Mouse (Mus musculus) forebrain, embryonic 10.5 days (tissue): ENCODE data around the gene Pygm. TPM values are rescaled to one million over a fixed set of nuclear protein-coding genes. Genes with fewer than 3 reads are reported as not detected.

ENCODE experiments used
- DNase-seq: peaks from one replicate; pipeline ENCODE4 v3.0.0-alpha.2; 2017; ENCODE audit warnings: low spot score; ENCODE audit errors: extremely low spot score
- H3K27ac ChIP-seq: fragments of 300-500 bp; sonication (generic); 2 replicates; pipeline ENCODE4 v1.5.1; 2016; ENCODE audit warnings: mild to moderate bottlenecking
- H3K27me3 ChIP-seq: fragments of 300-500 bp; sonication (generic); 2 replicates; pipeline ENCODE4 v1.6.1; 2016; ENCODE audit warnings: mild to moderate bottlenecking; ENCODE audit not compliant: poor library complexity, severe bottlenecking
- H3K36me3 ChIP-seq: fragments of 300-500 bp; sonication (generic); replicated peaks from 2 replicates; pipeline ENCODE4 v1.6.1; 2016; ENCODE audit warnings: mild to moderate bottlenecking, moderate library complexity
- H3K4me1 ChIP-seq: fragments of 300-500 bp; sonication (generic); 2 replicates; pipeline ENCODE4 v1.6.1; 2016
- H3K4me3 ChIP-seq: fragments of 300-500 bp; sonication (generic); 2 replicates; pipeline ENCODE4 v1.5.1; 2016; ENCODE audit warnings: mild to moderate bottlenecking, moderate library complexity
- H3K9me3 ChIP-seq: fragments of 300-500 bp; sonication (generic); 2 replicates; pipeline ENCODE4 v1.6.1; 2016; ENCODE audit warnings: mild to moderate bottlenecking, moderate library complexity
- WGBS: fragments of 180-500 bp; shearing (Covaris S2); methylation state at CpG from one replicate; pipeline ENCODE4 v1.1.7; 2016; 5-methylcytosine and 5-hydroxymethylcytosine counted together
- polyA plus RNA-seq: library from polyadenylated mRNA; unstranded; fragments of >200 nt; fragmentation: Nextera tagmentation; extraction: Ambion mirVana; gene quantifications from 2 replicates; pipeline ENCODE4 v1.2.1, GENCODE M21; 2016

Pygm gene
- polyA plus RNA-seq, 1 experiment from 2014 or later = 0.83 TPM

- Histone ChIP-seq H3K27me3 (peaks cover 41% of the 10 kb centered on the region), H3K4me3 (no peak overlapping the region), H3K9me3 (no peaks in the 10 kb centered on the region), H3K4me1 (peaks cover 34% of the 10 kb centered on the region), H3K36me3 (no peaks in the 10 kb centered on the region), H3K27ac (no peak overlapping the region)
- 89% methylated on average over 5 of the region's 5 CpGs for WGBS
- DNase-seq = no peak
Measured at GRCm38 (mm10) chr19:6396237-6396636, 12.0 kb downstream of the Pygm start.

- Histone ChIP-seq H3K27me3 (peaks cover 56% of the 10 kb centered on the region), H3K36me3 (no peaks in the 10 kb centered on the region), H3K9me3 (no peaks in the 10 kb centered on the region), H3K27ac (no peak overlapping the region), H3K4me1 (peaks cover 48% of the 10 kb centered on the region), H3K4me3 (peak overlapping the region; percentile 82)
- no peak for DNase-seq
- WGBS = 85% methylated on average over 22 of the region's 22 CpGs
Measured at GRCm38 (mm10) chr19:6397582-6398249, 13.5 kb downstream of the Pygm start.

- H3K27ac ChIP-seq = peak overlapping the region; percentile 88
- under 1% methylated on average over 39 of the region's 39 CpGs for WGBS
- H3K36me3 ChIP-seq = no peaks in the 10 kb centered on the region
- peaks cover 65% of the 10 kb centered on the region for H3K27me3 ChIP-seq
- DNase-seq = peak; percentile 70
- peak overlapping the region; percentile 82 for H3K4me3 ChIP-seq
- no peaks in the 10 kb centered on the region for H3K9me3 ChIP-seq
- peaks cover 58% of the 10 kb centered on the region for H3K4me1 ChIP-seq
Measured at GRCm38 (mm10) chr19:6398447-6399284, 14.5 kb downstream of the Pygm start.

DNA sequence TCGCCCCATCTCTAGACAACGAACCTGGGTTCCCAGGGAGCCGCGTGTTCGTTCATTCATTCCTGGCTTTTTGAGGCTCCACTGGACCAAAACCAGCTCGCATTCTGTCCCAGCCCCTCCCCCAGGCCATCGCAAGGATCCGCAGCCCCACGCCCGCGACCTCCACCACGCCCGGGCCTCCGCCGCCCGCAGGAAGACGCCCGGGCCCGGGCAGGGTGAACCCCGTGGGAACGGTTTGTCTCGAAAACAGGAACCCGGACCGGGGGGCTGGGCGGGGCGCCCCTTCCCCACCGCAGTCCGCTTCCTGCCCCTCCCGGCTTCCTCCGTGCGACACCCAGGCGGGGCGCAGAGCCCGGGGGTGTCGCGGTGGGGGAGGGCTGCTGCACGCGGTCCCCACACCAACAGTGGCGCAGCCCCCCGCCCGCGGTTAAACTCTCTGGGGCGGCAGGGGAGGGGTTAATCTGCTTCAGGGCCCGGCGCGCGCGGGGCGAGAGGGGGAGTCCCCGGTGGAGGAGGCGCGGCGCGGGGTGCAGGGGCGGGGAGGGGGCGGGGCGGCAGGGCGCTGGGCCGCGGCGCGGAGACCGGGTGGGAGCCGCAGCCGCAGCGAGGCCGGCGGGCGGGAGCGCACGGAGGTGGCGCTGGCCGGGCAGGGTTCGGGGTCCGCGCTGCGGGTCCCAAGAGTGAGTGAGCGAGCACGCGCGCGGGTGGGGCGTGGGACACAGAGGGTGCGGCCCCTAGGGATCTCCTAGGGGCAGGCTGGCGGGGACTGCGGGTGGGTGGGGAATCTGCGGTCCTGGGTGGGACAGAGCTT, 15.3 kb downstream of the Pygm start, which contains the start of gene Rasgrp2:
Rasgrp2 (plus strand) TSS at position 56 of the 811 bp plus-strand sequence.
- peak within 1 kb of the TSS; percentile 82 for H3K4me3 ChIP-seq
- H3K36me3 ChIP-seq = no peaks in the 10 kb centered on the region
- H3K9me3 ChIP-seq = no peaks in the 10 kb centered on the region
- peaks cover 73% of the 10 kb centered on the region for H3K27me3 ChIP-seq
- H3K4me1 ChIP-seq = peaks cover 63% of the 10 kb centered on the region
- DNase-seq = no peak
- WGBS = under 1% methylated on average over 77 of the region's 87 CpGs
- H3K27ac ChIP-seq = peak within 1 kb of the TSS; percentile 88

- no peak for DNase-seq
- peak overlapping the region; percentile 82 for H3K4me3 ChIP-seq
- no peaks in the 10 kb centered on the region for H3K9me3 ChIP-seq
- WGBS = 2% methylated on average over 29 of the region's 29 CpGs
- peaks cover 76% of the 10 kb centered on the region for H3K27me3 ChIP-seq
- peak overlapping the region; percentile 88 for H3K27ac ChIP-seq
- H3K4me1 ChIP-seq = peaks cover 68% of the 10 kb centered on the region
- H3K36me3 ChIP-seq = no peaks in the 10 kb centered on the region
Measured at GRCm38 (mm10) chr19:6400096-6401086, 16.2 kb downstream of the Pygm start.

- Histone ChIP-seq H3K4me3 (peak overlapping the region; percentile 49), H3K27ac (peak overlapping the region; percentile 9; the same call in 1 of the 2 replicates), H3K4me1 (peaks cover 68% of the 10 kb centered on the region), H3K27me3 (peaks cover 76% of the 10 kb centered on the region), H3K9me3 (no peaks in the 10 kb centered on the region), H3K36me3 (no peaks in the 10 kb centered on the region)
- peak; percentile 75 for DNase-seq
- under 1% methylated on average over 32 of the region's 32 CpGs for WGBS
Measured at GRCm38 (mm10) chr19:6401131-6401815, 17.1 kb downstream of the Pygm start.

GRCm38 (mm10) chr19:6401951-6402350, 17.8 kb downstream of the Pygm start:
- Histone ChIP-seq H3K27ac (no peak overlapping the region; the same call in 1 of the 2 replicates), H3K36me3 (no peaks in the 10 kb centered on the region), H3K4me3 (peak overlapping the region; percentile 49), H3K9me3 (no peaks in the 10 kb centered on the region), H3K27me3 (peaks cover 76% of the 10 kb centered on the region), H3K4me1 (peaks cover 68% of the 10 kb centered on the region)
- WGBS = 11% methylated on average over 9 of the region's 9 CpGs
- no peak for DNase-seq

- no peak for DNase-seq
- 88% methylated on average over 10 of the region's 10 CpGs for WGBS
- no peak overlapping the region for H3K4me3 ChIP-seq
- peaks cover 67% of the 10 kb centered on the region for H3K4me1 ChIP-seq
- no peaks in the 10 kb centered on the region for H3K9me3 ChIP-seq
- peaks cover 59% of the 10 kb centered on the region for H3K27me3 ChIP-seq
- no peaks in the 10 kb centered on the region for H3K36me3 ChIP-seq
- peak overlapping the region; percentile 40; the same call in 1 of the 2 replicates for H3K27ac ChIP-seq
Measured at GRCm38 (mm10) chr19:6403869-6404268, 19.7 kb downstream of the Pygm start.

- H3K27ac ChIP-seq = no peak overlapping the region
- no peak for DNase-seq
- peaks cover 52% of the 10 kb centered on the region for H3K4me1 ChIP-seq
- no peaks in the 10 kb centered on the region for H3K9me3 ChIP-seq
- peaks cover 43% of the 10 kb centered on the region for H3K27me3 ChIP-seq
- H3K4me3 ChIP-seq = no peak overlapping the region
- H3K36me3 ChIP-seq = no peaks in the 10 kb centered on the region
- WGBS = 74% methylated on average over 10 of the region's 10 CpGs
Measured at GRCm38 (mm10) chr19:6405433-6405832, 21.2 kb downstream of the Pygm start.

DNA sequence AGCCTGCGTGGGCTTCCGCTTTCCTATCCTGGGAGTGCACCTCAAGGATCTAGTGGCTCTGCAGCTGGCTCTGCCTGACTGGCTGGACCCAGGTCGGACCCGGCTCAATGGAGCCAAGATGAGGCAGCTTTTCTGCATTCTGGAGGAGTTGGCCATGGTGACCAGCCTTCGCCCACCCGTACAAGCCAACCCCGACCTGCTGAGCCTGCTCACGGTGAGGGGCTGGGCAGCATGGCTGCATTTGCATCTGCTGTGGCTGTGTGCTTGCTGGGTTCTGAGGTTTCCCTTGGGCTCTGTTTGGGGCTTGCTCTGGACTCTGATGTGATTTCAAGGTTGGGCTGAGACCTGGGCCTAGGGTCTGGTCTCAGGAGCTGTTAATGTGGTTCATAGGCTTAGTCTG, 22.9 kb downstream of the Pygm start:
- no peaks in the 10 kb centered on the region for H3K36me3 ChIP-seq
- H3K27ac ChIP-seq = no peak overlapping the region
- DNase-seq = no peak
- H3K4me3 ChIP-seq = no peak overlapping the region
- 85% methylated on average over 8 of the region's 8 CpGs for WGBS
- H3K27me3 ChIP-seq = peaks cover 27% of the 10 kb centered on the region
- peaks cover 36% of the 10 kb centered on the region for H3K4me1 ChIP-seq
- no peaks in the 10 kb centered on the region for H3K9me3 ChIP-seq

DNA sequence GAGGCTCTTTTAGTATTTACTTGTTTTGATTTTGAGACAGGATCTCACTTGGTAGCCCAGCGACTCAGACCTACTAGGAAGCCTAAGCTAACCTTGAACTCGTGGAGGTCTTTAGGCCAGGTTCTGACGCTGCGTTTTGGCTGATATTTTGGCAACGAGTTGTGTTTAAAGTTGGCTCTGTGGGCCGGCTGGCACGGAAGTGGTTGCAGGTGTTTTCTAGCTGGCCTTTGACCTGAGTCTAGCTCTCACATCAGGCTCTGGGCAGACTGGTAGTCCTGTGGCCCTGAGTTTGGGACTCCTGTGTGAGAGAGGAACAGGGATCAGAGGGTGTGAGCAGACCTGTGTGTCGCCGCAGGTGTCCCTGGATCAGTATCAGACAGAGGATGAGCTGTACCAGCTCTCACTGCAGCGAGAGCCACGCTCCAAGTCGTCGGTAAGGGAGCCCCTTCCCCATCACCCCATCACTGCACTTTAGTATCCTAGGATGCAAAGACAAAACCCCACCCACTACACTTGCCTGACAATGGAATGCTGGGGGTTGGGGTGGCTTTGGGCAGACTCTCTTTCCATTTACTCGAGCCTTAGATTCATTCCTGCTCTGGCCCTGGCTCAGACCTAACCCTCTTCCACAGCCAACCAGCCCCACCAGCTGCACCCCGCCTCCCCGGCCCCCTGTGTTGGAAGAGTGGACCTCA, 23.8 kb downstream of the Pygm start:
- no peak overlapping the region for H3K27ac ChIP-seq

More for the DNA sequence above, 23.8 kb downstream of the Pygm start:
- Histone ChIP-seq H3K9me3 (no peaks in the 10 kb centered on the region), H3K4me1 (peaks cover 33% of the 10 kb centered on the region), H3K27me3 (peaks cover 19% of the 10 kb centered on the region), H3K4me3 (no peak overlapping the region), H3K36me3 (no peaks in the 10 kb centered on the region)
- no peak for DNase-seq
- WGBS = 44% methylated on average over 16 of the region's 16 CpGs
